Mouse (Mus musculus): ENCODE measurements around the gene Wwox. TPM values are rescaled to one million over a fixed set of nuclear protein-coding genes. Genes with fewer than 3 reads are reported as not detected.

The Wwox gene
- total RNA-seq, 1 experiment, result 12.5 TPM

- Histone ChIP-seq H3K9ac (ENCODE audit: insufficient read depth, low read depth, low read length, poor library complexity, severe bottlenecking) (no peak overlapping the region), H3K4me3 (ENCODE audit: insufficient read depth in 1 of 2, low read depth in 1 of 2, low read length in 2 of 2, poor library complexity in 1 of 2, severe bottlenecking in 1 of 2) (no peak overlapping the region), H3K27ac (ENCODE audit: insufficient read depth, low read depth, low read length, poor library complexity, severe bottlenecking) (no peak overlapping the region), H3K4me1 (ENCODE audit: control insufficient read depth in 2 of 2, insufficient read depth in 2 of 2, low read length in 2 of 2, poor library complexity in 1 of 2) (no peaks in the 10 kb centered on the region; a peak in 1 of 4 replicates), H3K36me3 (ENCODE audit: control insufficient read depth, insufficient read depth, low read length, poor library complexity, severe bottlenecking) (no peaks in the 10 kb centered on the region), H3K9me3 (ENCODE audit: control insufficient read depth, insufficient read depth, low read depth, low read length) (no peaks in the 10 kb centered on the region)
- in situ Hi-C loops (cut with MboI; ENCODE audit: low sequenced_read_pairs in 2 of 2, unreplicated experiment in 2 of 2), result no loop called here
- DNase-seq (ENCODE audit: low read depth, low spot score), result no peak
- no peak for TF ChIP-seq ZC3H11A (IDR thresholded peaks at IDR 0.05; ENCODE audit: borderline replicate concordance, low read depth, low read length)
- TF ChIP-seq CHD2 (IDR thresholded peaks at IDR 0.05; ENCODE audit: low read depth, low read length), result no peak
- TF ChIP-seq MAFK (IDR thresholded peaks at IDR 0.05; ENCODE audit: insufficient read depth, low read depth, low read length), result no peak
- no peak for TF ChIP-seq HCFC1 (IDR thresholded peaks at IDR 0.05; ENCODE audit: borderline replicate concordance, insufficient read depth, low read length)
- no peak for TF ChIP-seq ZNF384 (IDR thresholded peaks at IDR 0.05; ENCODE audit: low read depth, low read length)
These were observed 435.7 kb downstream of the Wwox start for GRCm38 (mm10) chr8:114875161-114875560.

GRCm38 (mm10) chr8:114876161-114876611 lies 436.7 kb downstream of the Wwox start:
- Histone ChIP-seq H3K36me3 (ENCODE audit: control insufficient read depth, insufficient read depth, low read length, poor library complexity, severe bottlenecking) (no peaks in the 10 kb centered on the region), H3K9ac (ENCODE audit: insufficient read depth, low read depth, low read length, poor library complexity, severe bottlenecking) (no peak overlapping the region), H3K27ac (ENCODE audit: insufficient read depth, low read depth, low read length, poor library complexity, severe bottlenecking) (no peak overlapping the region), H3K9me3 (ENCODE audit: control insufficient read depth, insufficient read depth, low read depth, low read length) (no peaks in the 10 kb centered on the region), H3K4me1 (ENCODE audit: control insufficient read depth in 2 of 2, insufficient read depth in 2 of 2, low read length in 2 of 2, poor library complexity in 1 of 2) (no peaks in the 10 kb centered on the region; a peak in 1 of 4 replicates), H3K4me3 (ENCODE audit: insufficient read depth in 1 of 2, low read depth in 1 of 2, low read length in 2 of 2, poor library complexity in 1 of 2, severe bottlenecking in 1 of 2) (no peak overlapping the region)
- no peak for DNase-seq (ENCODE audit: low read depth, low spot score)
- in situ Hi-C loops (cut with MboI; ENCODE audit: low sequenced_read_pairs in 2 of 2, unreplicated experiment in 2 of 2), result no loop called here
- no peak for TF ChIP-seq ZNF384 (IDR thresholded peaks at IDR 0.05; ENCODE audit: low read depth, low read length)
- TF ChIP-seq HCFC1 (IDR thresholded peaks at IDR 0.05; ENCODE audit: borderline replicate concordance, insufficient read depth, low read length), result no peak
- TF ChIP-seq CHD2 (IDR thresholded peaks at IDR 0.05; ENCODE audit: low read depth, low read length), result no peak
- TF ChIP-seq ZC3H11A (IDR thresholded peaks at IDR 0.05; ENCODE audit: borderline replicate concordance, low read depth, low read length), result no peak
- TF ChIP-seq MAFK (IDR thresholded peaks at IDR 0.05; ENCODE audit: insufficient read depth, low read depth, low read length), result no peak

GRCm38 (mm10) chr8:114876696-114877206 lies 437.3 kb downstream of the Wwox start:
- Histone ChIP-seq H3K36me3 (ENCODE audit: control insufficient read depth, insufficient read depth, low read length, poor library complexity, severe bottlenecking) (no peaks in the 10 kb centered on the region; the same call in 1 of the 2 replicates), H3K9ac (ENCODE audit: insufficient read depth, low read depth, low read length, poor library complexity, severe bottlenecking) (no peak overlapping the region), H3K27ac (ENCODE audit: insufficient read depth, low read depth, low read length, poor library complexity, severe bottlenecking) (no peak overlapping the region), H3K4me3 (ENCODE audit: insufficient read depth in 1 of 2, low read depth in 1 of 2, low read length in 2 of 2, poor library complexity in 1 of 2, severe bottlenecking in 1 of 2) (no peak overlapping the region), H3K4me1 (ENCODE audit: control insufficient read depth in 2 of 2, insufficient read depth in 2 of 2, low read length in 2 of 2, poor library complexity in 1 of 2) (peaks cover 0 to 3% of the 10 kb centered on the region in 2 experiments; a peak in 1 of 4 replicates), H3K9me3 (ENCODE audit: control insufficient read depth, insufficient read depth, low read depth, low read length) (no peaks in the 10 kb centered on the region)
- DNase-seq (ENCODE audit: low read depth, low spot score), result no peak
- in situ Hi-C loops (cut with MboI; ENCODE audit: low sequenced_read_pairs in 2 of 2, unreplicated experiment in 2 of 2), result no loop called here
- TF ChIP-seq HCFC1 (IDR thresholded peaks at IDR 0.05; ENCODE audit: borderline replicate concordance, insufficient read depth, low read length) (no peak), ZNF384 (IDR thresholded peaks at IDR 0.05; ENCODE audit: low read depth, low read length) (0 out of 2 replicates have a peak, but pooled peaks have one; percentile 22), CHD2 (IDR thresholded peaks at IDR 0.05; ENCODE audit: low read depth, low read length) (no peak)

GRCm38 (mm10) chr8:114877234-114877633 lies 437.8 kb downstream of the Wwox start:
- Histone ChIP-seq H3K9me3 (ENCODE audit: control insufficient read depth, insufficient read depth, low read depth, low read length) (no peaks in the 10 kb centered on the region), H3K4me1 (ENCODE audit: control insufficient read depth in 2 of 2, insufficient read depth in 2 of 2, low read length in 2 of 2, poor library complexity in 1 of 2) (peaks cover 0 to 3% of the 10 kb centered on the region in 2 experiments; a peak in 1 of 4 replicates), H3K36me3 (ENCODE audit: control insufficient read depth, insufficient read depth, low read length, poor library complexity, severe bottlenecking) (no peaks in the 10 kb centered on the region; the same call in 1 of the 2 replicates), H3K9ac (ENCODE audit: insufficient read depth, low read depth, low read length, poor library complexity, severe bottlenecking) (no peak overlapping the region), H3K4me3 (ENCODE audit: insufficient read depth in 1 of 2, low read depth in 1 of 2, low read length in 2 of 2, poor library complexity in 1 of 2, severe bottlenecking in 1 of 2) (no peak overlapping the region), H3K27ac (ENCODE audit: insufficient read depth, low read depth, low read length, poor library complexity, severe bottlenecking) (no peak overlapping the region)
- no peak for DNase-seq (ENCODE audit: low read depth, low spot score)
- in situ Hi-C loops (cut with MboI; ENCODE audit: low sequenced_read_pairs in 2 of 2, unreplicated experiment in 2 of 2), result no loop called here
- no peak for TF ChIP-seq CHD2 (IDR thresholded peaks at IDR 0.05; ENCODE audit: low read depth, low read length)
- no peak for TF ChIP-seq ZC3H11A (IDR thresholded peaks at IDR 0.05; ENCODE audit: borderline replicate concordance, low read depth, low read length)
- TF ChIP-seq ZNF384 (IDR thresholded peaks at IDR 0.05; ENCODE audit: low read depth, low read length), result no peak
- TF ChIP-seq MAFK (IDR thresholded peaks at IDR 0.05; ENCODE audit: insufficient read depth, low read depth, low read length), result no peak
- TF ChIP-seq HCFC1 (IDR thresholded peaks at IDR 0.05; ENCODE audit: borderline replicate concordance, insufficient read depth, low read length), result no peak

Data from ES-E14 (cell line).